Mouse (Mus musculus) bone marrow, adult 2 months (tissue): ENCODE measurements around the gene Eid3.
A peak's percentile ranks its signal among the peaks of the same experiment; 100 is the strongest.

ENCODE experiments used
- CTCF ChIP-seq: fragments of 200-500 bp; IDR thresholded peaks from 2 replicates; pipeline ENCODE4 v1.5.1; 2011; ENCODE audit warnings: low read length, control low read depth; ENCODE audit not compliant: control insufficient read depth, insufficient read depth
- POLR2A ChIP-seq: fragments of 200-500 bp; IDR thresholded peaks from 2 replicates; pipeline ENCODE4 v1.6.1; 2011; ENCODE audit warnings: low read depth, mild to moderate bottlenecking, control low read depth, low read length, borderline replicate concordance; ENCODE audit not compliant: control insufficient read depth

- peak; percentile 95 for TF ChIP-seq POLR2A
- 0 out of 2 replicates have a peak, but pooled peaks have one; percentile 1 for TF ChIP-seq CTCF
Observed at GRCm38 (mm10) chr10:82858691-82859532, 7.5 kb upstream of the Eid3 start.
